Mouse (Mus musculus) cerebellum, adult 18-20 months (tissue): ENCODE data around the gene Olfr904.
"Not testable (repeated sequence)": the region's sequence is repeated elsewhere in the genome, so short reads cannot be mapped to it uniquely, and the experiment has no call there.

Experiments
- DNase-seq, 2 experiments: peaks; one replicate each; pipeline ENCODE4 v3.0.0; 2021

Gene Olfr904

GRCm38 (mm10) chr9:38462844-38463243 is at the start of gene Olfr904:
Gene Olfr904 (plus strand): TSS chr9:38463144.
- DNase-seq, result no peak

- not testable (repeated sequence) for DNase-seq
These were observed 49.4 kb upstream of the Olfr904 start for GRCm38 (mm10) chr9:38413502-38413901.

GRCm38 (mm10) chr9:38423801-38424200 is 39.1 kb upstream of the Olfr904 start:
- DNase-seq, result no peak

- DNase-seq, result no peak
These were observed 35.9 kb upstream of the Olfr904 start for GRCm38 (mm10) chr9:38427026-38427425.

- no peak for DNase-seq
These were observed 33.8 kb upstream of the Olfr904 start, which contains the start of gene Olfr901 for GRCm38 (mm10) chr9:38429155-38429554. Gene Olfr901 (plus strand): TSS chr9:38429455.

GRCm38 (mm10) chr9:38447352-38447751 is 15.6 kb upstream of the Olfr904 start, which contains the start of gene Olfr902:
Gene Olfr902 (plus strand): TSS chr9:38447652.
- DNase-seq, result no peak

GRCm38 (mm10) chr9:38470807-38471206 is 7.9 kb downstream of the Olfr904 start, which contains the start of gene Olfr905:
Gene Olfr905 (plus strand): TSS chr9:38471107.
- DNase-seq, result no peak

- DNase-seq, result no peak
These were observed 23.8 kb downstream of the Olfr904 start, which contains the start of gene Olfr906 for GRCm38 (mm10) chr9:38486785-38487184. Gene Olfr906 (plus strand): TSS chr9:38487085.

GRCm38 (mm10) chr9:38495501-38495900 is 32.6 kb downstream of the Olfr904 start, which contains the start of gene Olfr907:
Gene Olfr907 (plus strand): TSS chr9:38495801.
- no peak for DNase-seq

GRCm38 (mm10) chr9:38512353-38512752 is 49.4 kb downstream of the Olfr904 start:
- no peak for DNase-seq
